Comparison of ENCODE assay signal across 12 mouse cellular contexts in genomic region chr7:139827687-139828086, GRCm38 (mm10). TPM values are rescaled to one million over a fixed set of nuclear protein-coding genes. Genes with fewer than 3 reads are reported as not detected.
DNase-seq lines count a peak whose midpoint lies in the region; ATAC-seq lines count a peak whose summit lies in the region.
"Had no signal": no experiment of that assay in that cellular context is flagged by ENCODE, and none has a peak within 500 bp of the region (broad histone marks: within the 10 kb centered on the region; RNA-seq: fewer than 3 reads in every experiment).

No protein-coding gene starts in this region.

- no peak overlapping the region for H3K4me3 ChIP-seq in neural tube, embryonic 11.5 days (ENCODE audit: low read depth, low read length)
- H3K4me3 ChIP-seq: lung, embryonic 15.5 days had no signal

- H3K9me3 ChIP-seq in neural tube, embryonic 11.5 days (ENCODE audit: control insufficient read depth, low read length): no peaks in the 10 kb centered on the region
- H3K9me3 ChIP-seq: lung, embryonic 15.5 days had no signal

- WGBS in neural tube, embryonic 11.5 days: 15% methylated on average over 9 of the region's 9 CpGs

- ATAC-seq in neural tube, embryonic 11.5 days (ENCODE audit: insufficient read depth, low FRiP score, low TSS enrichment): no peak
- no peak for ATAC-seq in erythroblast, adult 5-6 weeks (replicated peaks; ENCODE audit: low FRiP score, poor library complexity, severe bottlenecking)
- ATAC-seq: forebrain, postnatal 0 days had no signal

- no peaks in the 10 kb centered on the region for H3K36me3 ChIP-seq in neural tube, embryonic 11.5 days (ENCODE audit: control insufficient read depth, insufficient read depth, low read length)
- H3K36me3 ChIP-seq: lung, embryonic 15.5 days had no signal

- H3K4me2 ChIP-seq in neural tube, embryonic 11.5 days (ENCODE audit: low read depth): no peak overlapping the region
- H3K4me2 ChIP-seq: heart, embryonic 11.5 days; lung, embryonic 15.5 days had no signal

- H3K27me3 ChIP-seq in neural tube, embryonic 11.5 days (ENCODE audit: control insufficient read depth, insufficient read depth, low read length): no peaks in the 10 kb centered on the region

- no peaks in the 10 kb centered on the region for H3K4me1 ChIP-seq in neural tube, embryonic 11.5 days (ENCODE audit: control insufficient read depth, insufficient read depth, low read length)
- H3K4me1 ChIP-seq: lung, embryonic 15.5 days had no signal

- no peak overlapping the region for H3K27ac ChIP-seq in neural tube, embryonic 11.5 days (ENCODE audit: low read depth, low read length)
- H3K27ac ChIP-seq: lung, embryonic 15.5 days had no signal

- H3K9ac ChIP-seq in neural tube, embryonic 11.5 days (ENCODE audit: low read length): no peak overlapping the region
- H3K9ac ChIP-seq: forebrain, postnatal 0 days; lung, embryonic 15.5 days had no signal

- DNase-seq in heart, postnatal 4 days: peak; percentile 50
- DNase-seq in heart, adult 9 months (ENCODE audit: low spot score in 2 of 2): no peak
- DNase-seq in ovary, postnatal 14 days (ENCODE audit: low spot score): peak; percentile 22
- DNase-seq in ovary, postnatal 10 days (ENCODE audit: low spot score): no peak
- DNase-seq in adipocyte (ENCODE audit: low spot score): peak; percentile 8
- DNase-seq in neural tube, embryonic 11.5 days (ENCODE audit: low spot score): peak; percentile 44
- no peak for DNase-seq in frontal cortex, postnatal 36 days (ENCODE audit: low spot score in 2 of 2)
- DNase-seq: forebrain, postnatal 0 days; kidney, adult 2 months had no signal

RNA-seq across cellular contexts. Expression of gene Adgra1, which starts 6.3 kb away (rescaled TPM):
- under 1 TPM; 0.10 to 0.16 TPM for total RNA-seq in heart, postnatal 4 days (2021)
- polyA plus RNA-seq in neural tube, embryonic 11.5 days (2014; fragmentation: Nextera tagmentation; extraction: Ambion mirVana): 9.7 and 9.9 TPM in 2 replicates
- not detected in 2 replicates for total RNA-seq in erythroblast, adult 5-6 weeks (2015; ENCODE audit: low replicate concordance)
- not detected in 2 replicates for total RNA-seq in erythroblast, adult 5-6 weeks (2017; ENCODE audit: low replicate concordance)
- polyA plus RNA-seq: heart, embryonic 11.5 days; lung, embryonic 15.5 days had no signal

Comparison
In these comparisons a context has a peak if more than half of its experiments do, and no peak if none do; other contexts are left out.
1. DNase-seq: peak in heart, postnatal 4 days (single experiment), ovary, postnatal 14 days (single experiment), adipocyte (single experiment) and neural tube, embryonic 11.5 days (single experiment); none in heart, adult 9 months (0 of 2), ovary, postnatal 10 days (single experiment) and frontal cortex, postnatal 36 days (0 of 2).